Mouse (Mus musculus): ENCODE results near the gene Pla2g1b.

GRCm38 (mm10) chr5:115454422-115455090 lies 11.5 kb upstream of the Pla2g1b start:
- TF ChIP-seq POLR2A (IDR thresholded peaks at IDR 0.05; ENCODE audit: extremely low read depth, insufficient read depth, low read length) (no peak), CTCF (IDR thresholded peaks at IDR 0.05; ENCODE audit: low read depth, low read length) (no peak)

Data from liver, adult 2 months (tissue).